Mouse (Mus musculus): ENCODE measurements around the gene Cep19. TPM values are rescaled to one million over a fixed set of nuclear protein-coding genes. Genes with fewer than 3 reads are reported as not detected.

Gene Cep19
- polyA plus RNA-seq, 1 experiment from 2014 or later: 18.3 TPM

DNA sequence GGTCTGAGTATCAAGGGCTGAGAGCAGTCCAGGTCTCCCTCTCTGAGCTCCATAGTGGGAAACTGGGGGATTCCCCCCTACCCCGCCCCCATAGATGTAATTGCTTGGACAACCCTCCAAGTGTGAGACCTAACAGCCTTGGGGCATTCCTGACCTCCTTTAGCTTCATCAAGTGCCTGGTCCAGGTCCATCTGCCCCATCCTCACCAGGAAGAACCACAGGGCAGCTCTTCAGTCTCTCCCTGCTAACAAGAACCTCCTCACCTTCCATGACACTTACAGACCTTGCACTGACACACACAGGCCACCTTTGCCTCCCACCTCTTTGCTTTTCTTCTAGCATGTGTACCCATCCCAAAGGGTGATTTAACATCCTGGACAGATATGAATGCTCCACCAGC is 54.4 kb downstream of the Cep19 start:
- H3K27ac ChIP-seq (replicated peaks): no peak overlapping the region
- no peaks in the 10 kb centered on the region for H3K9me3 ChIP-seq
- H3K9ac ChIP-seq: peak overlapping the region; percentile 47; the same call in 1 of the 2 replicates
- H3K4me1 ChIP-seq: peaks cover 5% of the 10 kb centered on the region; the same call in 1 of the 2 replicates
- H3K36me3 ChIP-seq: no peaks in the 10 kb centered on the region
- no peaks in the 10 kb centered on the region for H3K27me3 ChIP-seq (replicated peaks)
- 77% methylated on average over 1 of the region's 1 CpGs for WGBS
- ATAC-seq (ENCODE audit: extremely low read depth, insufficient number of reproducible peaks, low FRiP score, low TSS enrichment): no peak
- H3K4me2 ChIP-seq: peak overlapping the region; percentile 28
- H3K4me3 ChIP-seq: no peak overlapping the region

DNA sequence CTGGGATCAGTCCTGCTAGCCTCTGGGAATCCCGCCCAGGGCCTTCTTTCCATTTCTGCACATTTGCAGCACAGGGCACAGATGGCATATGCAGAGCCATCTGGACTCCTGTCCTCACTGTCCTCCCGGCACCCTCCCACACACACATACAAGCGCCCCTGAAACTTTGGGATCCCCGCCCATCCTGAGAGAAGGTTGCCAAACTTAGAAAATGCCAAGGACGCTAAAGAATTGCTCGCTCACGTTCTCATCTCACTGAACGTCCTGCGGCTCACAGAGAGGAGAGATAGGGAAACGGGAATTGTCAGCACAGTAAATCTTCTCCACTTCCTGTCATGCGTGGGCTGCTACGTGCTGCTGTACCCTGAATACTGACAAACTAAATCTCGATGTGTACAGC is 54.8 kb downstream of the Cep19 start:
- ATAC-seq (ENCODE audit: extremely low read depth, insufficient number of reproducible peaks, low FRiP score, low TSS enrichment): no peak
- Histone ChIP-seq H3K9ac (peak overlapping the region; percentile 47; the same call in 1 of the 2 replicates), H3K4me2 (peak overlapping the region; percentile 28), H3K36me3 (no peaks in the 10 kb centered on the region), H3K4me3 (no peak overlapping the region), H3K27me3 (replicated peaks) (no peaks in the 10 kb centered on the region), H3K27ac (replicated peaks) (no peak overlapping the region), H3K4me1 (peaks cover 5% of the 10 kb centered on the region; the same call in 1 of the 2 replicates), H3K9me3 (no peaks in the 10 kb centered on the region)
- 47% methylated on average over 13 of the region's 13 CpGs for WGBS

DNA sequence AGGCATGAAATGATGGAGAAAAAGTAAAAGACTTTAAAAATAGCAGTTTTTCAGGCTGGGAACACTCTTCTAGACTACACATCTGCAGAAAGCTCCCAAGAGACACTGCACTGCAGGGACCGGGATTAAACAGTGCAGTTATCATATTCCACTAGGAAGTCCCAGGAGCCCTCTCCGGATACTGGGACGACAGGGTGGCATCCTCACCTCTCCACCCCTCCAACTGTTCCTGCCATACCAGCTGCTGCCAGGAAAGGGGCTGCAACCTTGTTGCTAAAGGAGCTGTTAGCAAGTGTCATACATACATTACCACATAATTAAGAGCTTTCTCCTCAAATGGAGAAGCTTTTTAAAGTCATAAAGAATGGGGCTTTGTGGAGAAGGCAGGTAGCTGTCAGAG is 57.1 kb downstream of the Cep19 start:
- H3K36me3 ChIP-seq: no peaks in the 10 kb centered on the region
- no peak overlapping the region for H3K9ac ChIP-seq
- ATAC-seq (ENCODE audit: extremely low read depth, insufficient number of reproducible peaks, low FRiP score, low TSS enrichment): no peak
- WGBS: 24% methylated on average over 3 of the region's 3 CpGs
- no peak overlapping the region for H3K4me2 ChIP-seq
- H3K4me1 ChIP-seq: peaks cover 11% of the 10 kb centered on the region
- no peak overlapping the region for H3K4me3 ChIP-seq
- no peak overlapping the region for H3K27ac ChIP-seq (replicated peaks)
- no peaks in the 10 kb centered on the region for H3K27me3 ChIP-seq (replicated peaks)
- no peaks in the 10 kb centered on the region for H3K9me3 ChIP-seq

DNA sequence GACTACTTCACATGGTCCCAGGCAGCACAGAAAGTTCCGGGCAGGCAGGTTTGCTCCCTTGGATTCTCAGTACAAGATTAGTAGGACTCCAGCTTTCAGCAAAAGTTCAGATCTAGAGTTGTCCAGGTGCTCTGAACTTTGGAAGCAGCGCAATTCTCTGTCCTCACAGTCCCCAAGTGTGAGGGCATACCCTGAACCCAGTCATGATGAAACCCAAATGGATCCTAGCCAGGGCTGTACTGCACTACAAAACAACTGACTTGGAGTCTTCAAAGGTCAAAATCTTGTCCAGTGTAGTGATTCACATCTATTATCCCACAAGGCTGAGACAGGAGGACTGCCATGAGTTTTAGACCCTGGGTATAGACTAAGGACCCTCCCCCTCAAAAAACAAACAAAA is 57.8 kb downstream of the Cep19 start:
- Histone ChIP-seq H3K4me1 (peaks cover 11% of the 10 kb centered on the region), H3K9ac (no peak overlapping the region), H3K27me3 (replicated peaks) (no peaks in the 10 kb centered on the region), H3K36me3 (no peaks in the 10 kb centered on the region), H3K27ac (replicated peaks) (no peak overlapping the region), H3K4me2 (no peak overlapping the region), H3K4me3 (no peak overlapping the region), H3K9me3 (no peaks in the 10 kb centered on the region)
- WGBS: 78% methylated on average over 2 of the region's 2 CpGs
- ATAC-seq (ENCODE audit: extremely low read depth, insufficient number of reproducible peaks, low FRiP score, low TSS enrichment): no peak

Other genes starting within 250 kb of the Cep19 start
- gene Meltf, start 221.0 kb upstream of the Cep19 start, polyA plus RNA-seq (2015; fragmentation: Nextera tagmentation; extraction: Ambion mirVana): 0.04 and 0.05 TPM in 2 replicates
- 0.60 and 0.73 TPM in 2 replicates for gene Pigz, start 165.9 kb upstream of the Cep19 start, polyA plus RNA-seq (2015; fragmentation: Nextera tagmentation; extraction: Ambion mirVana)
- gene 0610012G03Rik, start 151.3 kb upstream of the Cep19 start, polyA plus RNA-seq (2015; fragmentation: Nextera tagmentation; extraction: Ambion mirVana): 101 and 107 TPM in 2 replicates
- gene Ncbp2, start 151.3 kb upstream of the Cep19 start, polyA plus RNA-seq (2015; fragmentation: Nextera tagmentation; extraction: Ambion mirVana): 66.7 and 74.1 TPM in 2 replicates
- 10.4 and 11.3 TPM in 2 replicates for gene Senp5, start 96.5 kb upstream of the Cep19 start, polyA plus RNA-seq (2015; fragmentation: Nextera tagmentation; extraction: Ambion mirVana)
- 23.1 and 23.2 TPM in 2 replicates for gene Pak2, start 20.5 kb upstream of the Cep19 start, polyA plus RNA-seq (2015; fragmentation: Nextera tagmentation; extraction: Ambion mirVana)
- gene Pigx, start 60 bp upstream of the Cep19 start, polyA plus RNA-seq (2015; fragmentation: Nextera tagmentation; extraction: Ambion mirVana): 82.2 and 82.5 TPM in 2 replicates
- gene Nrros, start 65.8 kb downstream of the Cep19 start, polyA plus RNA-seq (2015; fragmentation: Nextera tagmentation; extraction: Ambion mirVana): 5.9 and 8.3 TPM in 2 replicates
- gene Bex6, start 80.0 kb downstream of the Cep19 start, polyA plus RNA-seq (2015; fragmentation: Nextera tagmentation; extraction: Ambion mirVana): not detected in 2 replicates
- gene Fbxo45, start 147.4 kb downstream of the Cep19 start, polyA plus RNA-seq (2015; fragmentation: Nextera tagmentation; extraction: Ambion mirVana): 3.7 and 5.8 TPM in 2 replicates
- gene Wdr53, start 147.4 kb downstream of the Cep19 start, polyA plus RNA-seq (2015; fragmentation: Nextera tagmentation; extraction: Ambion mirVana): 8.4 and 11.0 TPM in 2 replicates
- 0.17 and 0.20 TPM in 2 replicates for gene Smco1, start 171.7 kb downstream of the Cep19 start, polyA plus RNA-seq (2015; fragmentation: Nextera tagmentation; extraction: Ambion mirVana)
- gene Rnf168, start 177.7 kb downstream of the Cep19 start, polyA plus RNA-seq (2015; fragmentation: Nextera tagmentation; extraction: Ambion mirVana): 17.6 and 18.0 TPM in 2 replicates
- gene Ubxn7, start 232.5 kb downstream of the Cep19 start, polyA plus RNA-seq (2015; fragmentation: Nextera tagmentation; extraction: Ambion mirVana): 16.1 and 20.3 TPM in 2 replicates